Mouse (Mus musculus) lung, embryonic 14.5 days (tissue): ENCODE results near the gene Mical1. TPM values are rescaled to one million over a fixed set of nuclear protein-coding genes. Genes with fewer than 3 reads are reported as not detected.

Experiments
- ATAC-seq: fragments of 200-750 bp; cut with Nextera tagmentation; 2 replicates; pipeline ENCODE4 v1.8.0; 2017; ENCODE audit warnings: mild to moderate bottlenecking, moderate TSS enrichment, moderate library complexity; ENCODE audit not compliant: insufficient read depth
- DNase-seq: peaks from one replicate; pipeline ENCODE4 v3.0.0-alpha.2; 2015
- H3K27ac ChIP-seq: fragments of 300-500 bp; sonication (generic); 2 replicates; pipeline ENCODE4 v1.5.1; 2014; ENCODE audit warnings: low read depth, mild to moderate bottlenecking, moderate library complexity
- H3K27me3 ChIP-seq: fragments of 300-500 bp; sonication (generic); 2 replicates; pipeline ENCODE4 v1.6.1; 2014; ENCODE audit warnings: low read length, control low read depth; ENCODE audit not compliant: insufficient read depth
- H3K36me3 ChIP-seq: fragments of 300-500 bp; sonication (generic); 2 replicates; pipeline ENCODE4 v1.6.1; 2014; ENCODE audit warnings: control low read depth; ENCODE audit not compliant: insufficient read depth
- H3K4me1 ChIP-seq: fragments of 300-500 bp; sonication (generic); 2 replicates; pipeline ENCODE4 v1.6.1; 2014; ENCODE audit warnings: antibody characterized with exemption, control low read depth; ENCODE audit not compliant: insufficient read depth
- H3K4me2 ChIP-seq: fragments of 300-500 bp; sonication (generic); 2 replicates; pipeline ENCODE4 v1.6.1; 2014; ENCODE audit warnings: mild to moderate bottlenecking
- H3K4me3 ChIP-seq: fragments of 300-500 bp; sonication (generic); 2 replicates; pipeline ENCODE4 v1.5.1; 2014; ENCODE audit warnings: low read depth, low read length
- H3K9ac ChIP-seq: fragments of 300-500 bp; sonication (generic); 2 replicates; pipeline ENCODE4 v1.6.1; 2014
- H3K9me3 ChIP-seq: fragments of 300-500 bp; sonication (generic); 2 replicates; pipeline ENCODE4 v1.6.1; 2016; ENCODE audit warnings: low read depth, low read length, control low read depth
- CTCF ChIP-seq: IDR thresholded peaks from 2 replicates; pipeline ENCODE4 v1.5.1; 2016; ENCODE audit warnings: antibody characterized with exemption, low read depth
- WGBS: fragments of 180-500 bp; shearing (Covaris S2); extraction: QIAGEN DNeasy Blood & Tissue Kit; methylation state at CpG from one replicate; pipeline ENCODE4 v1.1.7; 2014; 5-methylcytosine and 5-hydroxymethylcytosine counted together
- polyA plus RNA-seq: library from polyadenylated mRNA; unstranded; fragments of >200 nt; fragmentation: Nextera tagmentation; extraction: Ambion mirVana; gene quantifications from 2 replicates; pipeline ENCODE4 v1.2.1, GENCODE M21; 2014

Gene Mical1
- polyA plus RNA-seq, 1 experiment from 2014 or later: 78.7 TPM

DNA sequence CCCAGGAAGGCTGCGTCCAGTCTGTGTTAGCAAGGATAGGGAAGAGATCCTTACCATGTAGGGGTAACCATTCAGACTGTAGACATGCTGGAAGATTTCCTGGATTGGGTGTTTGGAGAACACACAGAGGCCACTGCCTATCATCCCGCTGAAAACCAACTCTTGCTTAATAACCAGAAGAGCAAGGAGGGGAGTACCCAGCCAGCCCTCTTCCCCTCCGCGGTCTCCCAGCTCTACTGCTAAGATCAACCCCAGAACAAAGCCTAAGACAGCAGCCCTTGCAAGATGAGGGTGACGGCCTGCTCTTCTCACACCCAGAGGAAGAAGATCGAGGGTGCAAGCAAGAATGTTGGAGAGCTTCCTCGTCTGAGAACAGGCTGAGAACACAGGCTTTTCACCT lies 12.8 kb downstream of the Mical1 start:
- DNase-seq (peak; percentile 28), ATAC-seq (no peak)
- H3K36me3 ChIP-seq: peaks cover 46% of the 10 kb centered on the region
- 25% methylated on average over 7 of the region's 7 CpGs for WGBS
- peak overlapping the region; percentile 26; the same call in 1 of the 2 replicates for H3K27ac ChIP-seq
- H3K9ac ChIP-seq: peak overlapping the region; percentile 74
- TF ChIP-seq CTCF: no peak
- H3K4me1 ChIP-seq: peaks cover 4% of the 10 kb centered on the region
- no peaks in the 10 kb centered on the region for H3K9me3 ChIP-seq
- H3K4me3 ChIP-seq: peak overlapping the region; percentile 67
- H3K27me3 ChIP-seq: no peaks in the 10 kb centered on the region
- H3K4me2 ChIP-seq: peak overlapping the region; percentile 100

DNA sequence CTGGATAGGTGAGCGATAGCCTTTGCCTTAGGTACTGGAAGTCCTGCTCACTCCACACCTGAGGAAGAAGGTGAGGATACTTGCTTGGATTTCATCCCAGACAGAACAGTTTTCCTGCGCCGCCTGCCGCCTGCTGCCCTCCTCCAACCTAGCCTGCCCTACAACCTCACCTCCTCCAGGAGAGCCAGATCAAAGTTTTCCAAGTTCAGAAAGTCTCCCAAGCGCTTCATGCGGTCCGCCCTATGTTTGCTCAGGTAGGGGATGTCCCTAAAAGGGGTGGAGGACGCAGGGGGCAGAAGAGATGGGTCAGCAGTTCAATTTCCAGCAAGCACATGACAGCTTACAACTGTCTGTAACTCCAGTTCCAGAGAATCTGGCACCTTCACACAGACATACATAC lies 13.2 kb downstream of the Mical1 start:
- H3K4me3 ChIP-seq: peak overlapping the region; percentile 67
- 16% methylated on average over 8 of the region's 8 CpGs for WGBS
- no peaks in the 10 kb centered on the region for H3K9me3 ChIP-seq
- peaks cover 4% of the 10 kb centered on the region for H3K4me1 ChIP-seq
- no peak for TF ChIP-seq CTCF
- H3K9ac ChIP-seq: peak overlapping the region; percentile 74
- H3K4me2 ChIP-seq: peak overlapping the region; percentile 100
- no peak for DNase-seq
- ATAC-seq: 0 out of 2 replicates have a peak, but pooled peaks have one; percentile 5
- H3K27ac ChIP-seq: peak overlapping the region; percentile 26; the same call in 1 of the 2 replicates
- H3K27me3 ChIP-seq: no peaks in the 10 kb centered on the region
- H3K36me3 ChIP-seq: peaks cover 42% of the 10 kb centered on the region

DNA sequence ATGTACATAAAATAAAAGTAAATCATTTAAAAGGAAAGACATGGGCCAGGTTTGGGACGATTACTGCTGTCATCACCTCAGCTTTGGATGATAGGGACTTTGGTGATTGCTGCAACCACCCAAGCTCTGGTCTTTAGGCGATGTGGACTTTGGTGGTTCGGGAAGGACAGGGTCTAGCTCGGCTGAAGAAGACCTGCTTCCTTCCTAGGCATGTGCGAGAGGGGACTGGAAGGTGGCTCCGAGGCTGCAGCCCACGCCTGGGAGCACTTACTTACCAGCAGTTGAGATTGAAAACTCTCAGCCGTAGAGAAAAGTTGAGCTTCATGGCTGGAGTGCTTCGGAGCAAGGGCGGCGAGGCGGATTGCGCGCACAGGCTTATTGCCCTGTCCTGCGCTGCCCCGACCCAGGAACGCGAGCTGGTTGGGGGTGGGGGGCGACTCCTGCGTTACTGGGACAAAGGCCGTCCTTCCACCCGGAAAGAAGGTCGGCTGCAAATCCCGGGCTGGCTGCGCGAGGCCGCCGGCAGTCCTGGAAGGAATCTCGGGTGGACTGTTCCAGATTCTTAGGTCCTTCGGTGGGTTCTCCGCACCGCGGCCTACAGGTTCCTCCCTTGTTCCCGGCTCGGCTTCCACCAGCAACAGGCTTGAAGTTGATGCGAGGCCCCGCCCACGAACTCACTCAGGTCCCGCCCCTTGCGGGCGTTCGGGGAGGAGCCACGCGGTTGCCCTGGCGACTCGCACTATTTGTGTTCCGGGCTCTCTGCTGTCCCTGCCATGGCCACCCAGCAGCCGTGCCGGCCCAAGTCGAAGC lies 13.8 kb downstream of the Mical1 start, which contains the start of the genes Smpd2 and Ppil6:
Gene Smpd2, minus strand, starts transcription at position 662 of the 810 bp plus-strand sequence.
Gene Ppil6, plus strand, starts transcription at position 732 of the 810 bp plus-strand sequence.
- DNase-seq: peak; percentile 98
- peaks cover 36% of the 10 kb centered on the region for H3K36me3 ChIP-seq
- peaks cover 4% of the 10 kb centered on the region for H3K4me1 ChIP-seq
- peak within 1 kb of the TSS; percentile 67 for H3K4me3 ChIP-seq
- peak within 1 kb of the TSS; percentile 81 for H3K27ac ChIP-seq
- ATAC-seq: peak; percentile 94
- no peaks in the 10 kb centered on the region for H3K9me3 ChIP-seq
- peak within 1 kb of the TSS; percentile 74 for H3K9ac ChIP-seq
- no peaks in the 10 kb centered on the region for H3K27me3 ChIP-seq
- WGBS: under 1% methylated on average over 50 of the region's 50 CpGs
- peak within 1 kb of the TSS; percentile 100 for H3K4me2 ChIP-seq
- 0 out of 2 replicates have a peak, but pooled peaks have one; percentile 9 for TF ChIP-seq CTCF

DNA sequence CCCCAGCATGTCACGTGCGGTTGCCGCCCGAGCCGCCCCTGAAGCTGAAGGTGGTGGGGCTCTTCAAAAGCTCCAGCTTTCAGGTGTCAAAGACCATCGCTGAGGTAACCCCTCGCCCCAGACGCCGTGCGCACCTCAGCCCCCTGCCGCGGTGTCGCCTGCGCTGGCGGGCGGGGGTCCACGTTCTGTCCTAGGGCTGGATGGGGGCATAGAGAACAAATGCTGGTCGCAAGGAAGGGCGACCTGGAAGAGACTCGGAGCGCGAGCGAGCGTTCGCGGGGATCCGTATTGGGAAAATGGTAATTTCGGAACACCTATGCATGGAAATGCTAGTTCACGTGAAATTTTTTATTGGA lies 14.4 kb downstream of the Mical1 start:
- peak overlapping the region; percentile 100 for H3K4me2 ChIP-seq
- peaks cover 4% of the 10 kb centered on the region for H3K4me1 ChIP-seq
- H3K9ac ChIP-seq: peak overlapping the region; percentile 58
- DNase-seq: no peak
- TF ChIP-seq CTCF: no peak
- H3K9me3 ChIP-seq: no peaks in the 10 kb centered on the region
- WGBS: under 1% methylated on average over 29 of the region's 29 CpGs
- H3K27ac ChIP-seq: no peak overlapping the region
- ATAC-seq: no peak
- H3K27me3 ChIP-seq: no peaks in the 10 kb centered on the region
- H3K36me3 ChIP-seq: peaks cover 30% of the 10 kb centered on the region
- peak overlapping the region; percentile 67 for H3K4me3 ChIP-seq

DNA sequence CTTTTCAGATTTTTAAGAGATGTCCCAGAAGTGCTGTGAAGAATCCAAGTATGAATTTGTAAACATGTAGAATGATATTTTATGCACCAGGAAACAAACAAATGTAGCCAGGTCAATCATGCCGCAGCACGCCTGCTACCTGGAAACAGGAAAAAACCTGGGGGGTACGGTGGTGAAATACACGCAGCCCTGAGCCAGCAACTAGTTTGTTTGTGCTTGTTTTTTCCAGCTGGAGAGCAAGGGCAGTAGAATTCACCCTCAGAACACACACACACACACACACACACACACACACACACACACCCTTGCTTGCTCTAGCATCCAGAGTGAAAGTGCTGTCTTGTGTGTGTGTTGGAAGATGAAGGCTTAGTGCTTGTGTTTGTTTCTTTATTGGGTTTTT lies 15.0 kb downstream of the Mical1 start:
- no peak overlapping the region for H3K9ac ChIP-seq
- H3K27me3 ChIP-seq: no peaks in the 10 kb centered on the region
- H3K9me3 ChIP-seq: no peaks in the 10 kb centered on the region
- DNase-seq: no peak
- H3K4me1 ChIP-seq: peaks cover 4% of the 10 kb centered on the region
- H3K36me3 ChIP-seq: peaks cover 24% of the 10 kb centered on the region
- no peak overlapping the region for H3K27ac ChIP-seq
- WGBS: 44% methylated on average over 4 of the region's 4 CpGs
- ATAC-seq: no peak
- TF ChIP-seq CTCF: no peak
- peak overlapping the region; percentile 67; the same call in 1 of the 2 replicates for H3K4me3 ChIP-seq
- H3K4me2 ChIP-seq: peak overlapping the region; percentile 100

DNA sequence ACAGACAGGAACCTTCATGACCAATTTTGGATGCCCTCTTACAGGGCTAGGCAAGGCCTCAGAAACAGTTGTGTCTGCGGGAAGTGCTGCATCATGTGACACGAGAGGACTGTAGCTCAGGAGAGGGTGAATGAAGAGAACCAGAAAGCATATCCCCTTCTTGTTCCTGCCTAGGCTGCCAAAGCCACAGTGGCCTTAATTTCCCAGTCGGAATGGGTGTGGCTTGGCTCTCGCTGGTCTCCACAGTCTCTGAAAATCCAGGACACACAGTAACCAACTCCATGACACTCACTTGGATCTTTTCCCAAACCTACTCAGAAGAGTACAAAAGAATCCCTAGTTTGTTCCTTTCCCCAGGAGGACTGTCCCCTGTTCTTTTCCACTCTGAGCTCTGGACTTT lies 24.8 kb downstream of the Mical1 start:
- no peak for TF ChIP-seq CTCF
- no peaks in the 10 kb centered on the region for H3K9me3 ChIP-seq
- H3K36me3 ChIP-seq: no peaks in the 10 kb centered on the region
- H3K4me3 ChIP-seq: no peak overlapping the region
- H3K4me2 ChIP-seq: no peak overlapping the region
- H3K9ac ChIP-seq: no peak overlapping the region
- DNase-seq (peak; percentile 45), ATAC-seq (no peak)
- no peaks in the 10 kb centered on the region for H3K4me1 ChIP-seq
- no peaks in the 10 kb centered on the region for H3K27me3 ChIP-seq
- 51% methylated on average over 4 of the region's 4 CpGs for WGBS
- no peak overlapping the region for H3K27ac ChIP-seq

DNA sequence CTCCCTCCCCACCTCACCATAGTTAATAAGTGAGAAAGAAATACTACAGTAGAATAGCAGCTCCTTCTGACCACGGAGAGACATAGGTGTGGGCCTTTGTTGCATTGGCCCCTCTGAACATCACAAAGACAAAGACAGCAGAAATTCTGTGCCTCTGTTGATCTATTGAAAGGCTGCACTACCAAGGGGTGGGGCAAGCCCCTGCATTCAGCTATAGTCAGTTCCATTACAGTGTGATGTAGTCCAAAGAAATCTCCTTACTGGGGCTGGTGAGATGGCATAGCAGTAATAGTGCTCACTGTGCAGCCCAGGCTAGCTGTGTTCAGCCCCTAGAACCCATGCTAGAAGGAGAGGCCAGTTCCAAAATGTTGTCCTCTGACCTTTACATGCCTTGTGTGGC lies 28.9 kb downstream of the Mical1 start:
- Histone ChIP-seq H3K9me3 (no peaks in the 10 kb centered on the region), H3K4me1 (no peaks in the 10 kb centered on the region), H3K27ac (no peak overlapping the region), H3K4me3 (no peak overlapping the region), H3K36me3 (no peaks in the 10 kb centered on the region), H3K27me3 (no peaks in the 10 kb centered on the region), H3K4me2 (no peak overlapping the region), H3K9ac (no peak overlapping the region)
- no peak for TF ChIP-seq CTCF
- DNase-seq: no peak
- 89% methylated on average over 1 of the region's 1 CpGs for WGBS
- no peak for ATAC-seq
